Comparison of ENCODE assay signal across 9 mouse cellular contexts in genomic region chr13:51816559-51817041, GRCm38 (mm10). TPM values are rescaled to one million over a fixed set of nuclear protein-coding genes. Genes with fewer than 3 reads are reported as not detected.
DNase-seq lines count a peak whose midpoint lies in the region; ATAC-seq and TF ChIP-seq lines count a peak whose summit lies in the region.
"Had no signal": no experiment of that assay in that cellular context is flagged by ENCODE, and none has a peak within 500 bp of the region (broad histone marks: within the 10 kb centered on the region; RNA-seq: fewer than 3 reads in every experiment).

No protein-coding gene starts in this region.

- intact Hi-C loops in left cerebral cortex, adult 2 months (cut with DNase I) = loop anchor here (5.0 kb wide), 1 partner anchor 164 kb away; the partner anchor contains the start of gene Secisbp2

- peaks cover 32% of the 10 kb centered on the region for H3K4me1 ChIP-seq in hindbrain, embryonic 13.5 days (replicated peaks)

- H3K9ac ChIP-seq in hindbrain, embryonic 13.5 days = no peak overlapping the region

- H3K4me2 ChIP-seq in hindbrain, embryonic 13.5 days = no peak overlapping the region

- H3K27me3 ChIP-seq in hindbrain, embryonic 13.5 days = no peaks in the 10 kb centered on the region

- no peak for TF ChIP-seq CTCF in left cerebral cortex, adult 2 months (IDR thresholded peaks at IDR 0.05)

- ATAC-seq in hindbrain, embryonic 13.5 days (ENCODE audit: low FRiP score) = peak; percentile 58; the same call in 1 of the 2 replicates
- ATAC-seq in megakaryocyte progenitor cell, adult 5-6 weeks (replicated peaks; ENCODE audit: poor library complexity) = 0 out of 2 replicates have a peak, but pooled peaks have one; percentile 36
- ATAC-seq in CD4-positive, CD25-positive, alpha-beta regulatory T cell, adult 4 months = no peak

- H3K9me3 ChIP-seq in hindbrain, embryonic 13.5 days = no peaks in the 10 kb centered on the region

- H3K27ac ChIP-seq in left cerebral cortex, adult 2 months = peak overlapping the region; percentile 55; the same call in 1 of the 2 replicates
- H3K27ac ChIP-seq in hindbrain, embryonic 13.5 days = peak overlapping the region; percentile 72

- H3K36me3 ChIP-seq in hindbrain, embryonic 13.5 days = no peaks in the 10 kb centered on the region

- H3K4me3 ChIP-seq in left cerebral cortex, adult 2 months = no peak overlapping the region
- H3K4me3 ChIP-seq in hindbrain, embryonic 13.5 days = no peak overlapping the region
- H3K4me3 ChIP-seq: erythroblast, embryonic 14.5 days had no signal

- no peak for DNase-seq in left cerebral cortex, adult 2 months (ENCODE audit: extremely low spot score in 1 of 2, low spot score in 2 of 2)
- no peak for DNase-seq in left cerebral cortex, adult 18-20 months (ENCODE audit: low spot score in 2 of 2)
- peak; percentile 88 to 90 for DNase-seq in cerebellum, postnatal 10 days
- DNase-seq in adrenal gland, postnatal 4 days (ENCODE audit: low spot score in 2 of 2) = no peak
- no peak for DNase-seq in thymus, postnatal 0 days (ENCODE audit: low spot score)

- 56% methylated on average over 5 of the region's 5 CpGs for WGBS in hindbrain, embryonic 13.5 days

RNA-seq across cellular contexts. Expression of gene Sema4d, which starts 23.1 kb away (rescaled TPM):
- total RNA-seq in left cerebral cortex, adult 2 months (2021) = 10 to 100 TPM; 69.0 to 83.6 TPM
- total RNA-seq in left cerebral cortex, adult 18-20 months (2021) = 10 to 100 TPM; 65.8 to 71.3 TPM
- polyA plus RNA-seq in hindbrain, embryonic 13.5 days (2015; fragmentation: Nextera tagmentation; extraction: Ambion mirVana) = 10.5 and 10.9 TPM in 2 replicates
- total RNA-seq in megakaryocyte progenitor cell, adult 5-6 weeks (2015) = 25.4 and 27.1 TPM in 2 replicates
- 8.6 and 10.7 TPM in 2 replicates for total RNA-seq in megakaryocyte progenitor cell, adult 5-6 weeks (2017)
- 10 to 100 TPM; 22.0 to 30.9 TPM for total RNA-seq in adrenal gland, postnatal 4 days (2021)
- polyA plus RNA-seq in CD4-positive, CD25-positive, alpha-beta regulatory T cell, adult 4 months (2017; shearing (Covaris generic)) = 100 to 1,000 TPM; 122 to 152 TPM
- polyA plus RNA-seq in thymus, postnatal 0 days (2015; fragmentation: Nextera tagmentation; extraction: Ambion mirVana) = 55.9 and 58.5 TPM in 2 replicates

RNA-seq across cellular contexts. Expression of gene Gadd45g, which starts 29.9 kb away (rescaled TPM):
- total RNA-seq in left cerebral cortex, adult 2 months (2021) = 10 to 100 TPM; 16.7 to 29.3 TPM
- total RNA-seq in left cerebral cortex, adult 18-20 months (2021) = 10 to 100 TPM; 13.5 to 23.2 TPM
- polyA plus RNA-seq in hindbrain, embryonic 13.5 days (2015; fragmentation: Nextera tagmentation; extraction: Ambion mirVana) = 113 and 116 TPM in 2 replicates
- 1.8 and 2.6 TPM in 2 replicates for total RNA-seq in megakaryocyte progenitor cell, adult 5-6 weeks (2015)
- total RNA-seq in megakaryocyte progenitor cell, adult 5-6 weeks (2017) = 2.5 and 2.6 TPM in 2 replicates
- 10 to 100 TPM; 22.9 to 25.0 TPM for total RNA-seq in adrenal gland, postnatal 4 days (2021)
- 10 to 100 TPM; 13.0 to 18.1 TPM for polyA plus RNA-seq in CD4-positive, CD25-positive, alpha-beta regulatory T cell, adult 4 months (2017; shearing (Covaris generic))
- 14.2 and 16.1 TPM in 2 replicates for polyA plus RNA-seq in thymus, postnatal 0 days (2015; fragmentation: Nextera tagmentation; extraction: Ambion mirVana)

Comparison
In these comparisons a context has a peak if more than half of its experiments do, and no peak if none do; other contexts are left out.
1. DNase-seq: peak in cerebellum, postnatal 10 days (2 of 2); none in left cerebral cortex, adult 2 months (0 of 2), left cerebral cortex, adult 18-20 months (0 of 2), adrenal gland, postnatal 4 days (0 of 2) and thymus, postnatal 0 days (single experiment).
2. RNA of gene Gadd45g, which starts 29.9 kb away (total RNA-seq): 16.7 to 29.3 TPM in left cerebral cortex, adult 2 months, 22.9 to 25.0 TPM in adrenal gland, postnatal 4 days and 13.5 to 23.2 TPM in left cerebral cortex, adult 18-20 months; 1.8 to 2.6 TPM in megakaryocyte progenitor cell, adult 5-6 weeks; every median in the first group is over 4 times any median in the second.